In the genomic region with DNA sequence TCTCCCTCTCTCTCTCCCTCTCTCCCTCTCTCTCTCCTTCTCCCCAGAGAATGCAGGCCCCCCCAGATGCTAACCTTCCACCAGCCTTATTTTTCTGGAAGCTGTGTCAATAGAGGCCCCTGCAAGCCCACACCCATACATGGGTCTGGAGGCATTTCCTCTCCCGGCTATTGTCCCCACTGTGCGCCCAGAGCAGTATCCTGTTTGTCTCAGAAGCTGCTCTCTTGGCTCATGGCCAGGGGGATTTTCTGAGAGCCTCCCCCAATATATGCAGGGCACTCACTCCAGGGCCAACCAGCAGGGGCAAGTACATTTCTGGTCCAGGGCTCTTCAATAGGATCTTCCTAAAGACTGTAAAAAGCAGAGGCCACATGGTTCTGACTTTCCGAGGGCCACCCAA, we compare ENCODE assay signal across 10 mouse cellular contexts. TPM values are rescaled to one million over a fixed set of nuclear protein-coding genes. Genes with fewer than 3 reads are reported as not detected.
DNase-seq lines count a peak whose midpoint lies in the region; ATAC-seq and TF ChIP-seq lines count a peak whose summit lies in the region.
"Had no signal": no experiment of that assay in that cellular context is flagged by ENCODE, and none has a peak within 500 bp of the region (broad histone marks: within the 10 kb centered on the region; RNA-seq: fewer than 3 reads in every experiment).

No protein-coding gene starts in this region.

- H3K4me3 ChIP-seq in hindbrain, embryonic 16.5 days (ENCODE audit: low read length) = no peak overlapping the region
- H3K4me3 ChIP-seq in hindbrain, embryonic 11.5 days (ENCODE audit: low read depth, low read length) = no peak overlapping the region
- no peak overlapping the region for H3K4me3 ChIP-seq in embryonic facial prominence, embryonic 14.5 days (ENCODE audit: low read depth, low read length)
- H3K4me3 ChIP-seq in intestine, postnatal 0 days (ENCODE audit: low read depth, low read length) = no peak overlapping the region
- H3K4me3 ChIP-seq in lung, adult 2 months (replicated peaks; ENCODE audit: extremely low read depth, low read depth, low read length) = no peak overlapping the region

- H3K27me3 ChIP-seq in hindbrain, embryonic 16.5 days (replicated peaks; ENCODE audit: control insufficient read depth, insufficient read depth, low read length) = no peaks in the 10 kb centered on the region
- no peaks in the 10 kb centered on the region for H3K27me3 ChIP-seq in hindbrain, embryonic 11.5 days (ENCODE audit: control insufficient read depth, insufficient read depth, low read length)
- no peaks in the 10 kb centered on the region; the same call in 1 of the 2 replicates for H3K27me3 ChIP-seq in embryonic facial prominence, embryonic 14.5 days (replicated peaks; ENCODE audit: control insufficient read depth, insufficient read depth, low read length)
- H3K27me3 ChIP-seq in intestine, postnatal 0 days (replicated peaks; ENCODE audit: control insufficient read depth, insufficient read depth, low read length) = no peaks in the 10 kb centered on the region

- no peak for DNase-seq in hindbrain, embryonic 11.5 days (ENCODE audit: low spot score)
- DNase-seq in embryonic facial prominence, embryonic 14.5 days (ENCODE audit: low spot score) = peak; percentile 55
- peak; percentile 42 for DNase-seq in lung, adult 2 months
- no peak for DNase-seq in ovary, postnatal 10 days (ENCODE audit: low spot score)
- DNase-seq in left cerebral cortex, adult 8-10 months (ENCODE audit: low spot score in 2 of 2) = no peak

- peak overlapping the region; percentile 42; the same call in 1 of the 2 replicates for H3K27ac ChIP-seq in hindbrain, embryonic 16.5 days (ENCODE audit: low read depth, low read length)
- H3K27ac ChIP-seq in hindbrain, embryonic 11.5 days (ENCODE audit: low read depth, low read length) = no peak overlapping the region
- no peak overlapping the region; the same call in 1 of the 2 replicates for H3K27ac ChIP-seq in embryonic facial prominence, embryonic 14.5 days (replicated peaks; ENCODE audit: low read depth, low read length)
- H3K27ac ChIP-seq in intestine, postnatal 0 days (ENCODE audit: low read depth, low read length) = peak overlapping the region; percentile 75; the same call in 1 of the 2 replicates

- TF ChIP-seq CTCF in intestine, postnatal 0 days (IDR thresholded peaks at IDR 0.05; ENCODE audit: low read depth) = no peak
- no peak for TF ChIP-seq CTCF in lung, adult 2 months (IDR thresholded peaks at IDR 0.05; ENCODE audit: insufficient read depth, low read length)

- no peak overlapping the region for H3K9ac ChIP-seq in hindbrain, embryonic 16.5 days (ENCODE audit: low read depth, low read length)
- no peak overlapping the region for H3K9ac ChIP-seq in hindbrain, embryonic 11.5 days (ENCODE audit: low read depth, low read length)
- no peak overlapping the region for H3K9ac ChIP-seq in embryonic facial prominence, embryonic 14.5 days (ENCODE audit: low read depth, low read length)
- no peak overlapping the region for H3K9ac ChIP-seq in intestine, postnatal 0 days (ENCODE audit: low read depth, low read length)

- H3K9me3 ChIP-seq in hindbrain, embryonic 16.5 days (ENCODE audit: control insufficient read depth, low read length) = no peaks in the 10 kb centered on the region
- H3K9me3 ChIP-seq in hindbrain, embryonic 11.5 days (ENCODE audit: control insufficient read depth, low read length) = no peaks in the 10 kb centered on the region
- no peaks in the 10 kb centered on the region for H3K9me3 ChIP-seq in embryonic facial prominence, embryonic 14.5 days (ENCODE audit: control insufficient read depth, low read length)
- no peaks in the 10 kb centered on the region for H3K9me3 ChIP-seq in intestine, postnatal 0 days (ENCODE audit: control insufficient read depth)
- H3K9me3 ChIP-seq: G1E had no signal

- H3K4me2 ChIP-seq in hindbrain, embryonic 16.5 days (ENCODE audit: low read length) = no peak overlapping the region
- H3K4me2 ChIP-seq in hindbrain, embryonic 11.5 days (replicated peaks; ENCODE audit: low read depth, low read length) = no peak overlapping the region
- H3K4me2 ChIP-seq in embryonic facial prominence, embryonic 14.5 days (ENCODE audit: low read depth, low read length) = no peak overlapping the region
- H3K4me2 ChIP-seq in intestine, postnatal 0 days (replicated peaks; ENCODE audit: low read depth) = no peak overlapping the region

- 78% methylated on average over 3 of the region's 3 CpGs for WGBS in hindbrain, embryonic 16.5 days
- WGBS in hindbrain, embryonic 11.5 days = 81% methylated on average over 3 of the region's 3 CpGs
- 74% methylated on average over 3 of the region's 3 CpGs for WGBS in embryonic facial prominence, embryonic 14.5 days
- WGBS in intestine, postnatal 0 days = 68% methylated on average over 3 of the region's 3 CpGs
- 56% methylated on average over 3 of the region's 3 CpGs for WGBS in lung, adult 2 months

- H3K4me1 ChIP-seq in hindbrain, embryonic 16.5 days (ENCODE audit: control insufficient read depth, insufficient read depth, low read depth, low read length) = no peaks in the 10 kb centered on the region
- no peaks in the 10 kb centered on the region for H3K4me1 ChIP-seq in hindbrain, embryonic 11.5 days (replicated peaks; ENCODE audit: control insufficient read depth, insufficient read depth, low read length)
- no peaks in the 10 kb centered on the region for H3K4me1 ChIP-seq in embryonic facial prominence, embryonic 14.5 days (ENCODE audit: control insufficient read depth, insufficient read depth, low read length)
- 0 out of 2 replicates have a peak, but pooled peaks cover 3% of the 10 kb centered on the region for H3K4me1 ChIP-seq in intestine, postnatal 0 days (replicated peaks; ENCODE audit: control insufficient read depth, insufficient read depth, low read length)
- peaks cover 19% of the 10 kb centered on the region for H3K4me1 ChIP-seq in lung, adult 2 months (ENCODE audit: control insufficient read depth, insufficient read depth, low read length)

- no peaks in the 10 kb centered on the region for H3K36me3 ChIP-seq in hindbrain, embryonic 16.5 days (ENCODE audit: control insufficient read depth, insufficient read depth, low read length)
- no peaks in the 10 kb centered on the region for H3K36me3 ChIP-seq in hindbrain, embryonic 11.5 days (ENCODE audit: control insufficient read depth, insufficient read depth, low read length)
- no peaks in the 10 kb centered on the region for H3K36me3 ChIP-seq in embryonic facial prominence, embryonic 14.5 days (ENCODE audit: control insufficient read depth, insufficient read depth, low read length)
- H3K36me3 ChIP-seq in intestine, postnatal 0 days (ENCODE audit: control insufficient read depth, insufficient read depth) = peaks cover 5% of the 10 kb centered on the region; the same call in 1 of the 2 replicates
- H3K36me3 ChIP-seq: G1E had no signal

- ATAC-seq in hindbrain, embryonic 16.5 days = no peak
- no peak for ATAC-seq in hindbrain, embryonic 11.5 days (ENCODE audit: low FRiP score)
- ATAC-seq in embryonic facial prominence, embryonic 14.5 days (ENCODE audit: low read depth) = 0 out of 2 replicates have a peak, but pooled peaks have one; percentile 39
- ATAC-seq in intestine, postnatal 0 days = no peak
- no peak for ATAC-seq in granulocyte monocyte progenitor cell, adult 5-6 weeks (replicated peaks; ENCODE audit: poor library complexity, severe bottlenecking)

- no peak for TF ChIP-seq POLR2A in lung, adult 2 months (IDR thresholded peaks at IDR 0.05; ENCODE audit: borderline replicate concordance, extremely low read depth, low read depth, low read length)

RNA-seq across cellular contexts. Expression of a gene that starts 9.9 kb away (rescaled TPM):
- polyA plus RNA-seq in hindbrain, embryonic 16.5 days (2015; fragmentation: Nextera tagmentation; extraction: Ambion mirVana) = 2.6 and 2.7 TPM in 2 replicates
- 1.5 and 2.4 TPM in 2 replicates for polyA plus RNA-seq in hindbrain, embryonic 11.5 days (2014; fragmentation: Nextera tagmentation; extraction: Ambion mirVana)
- 5.1 and 5.3 TPM in 2 replicates for polyA plus RNA-seq in embryonic facial prominence, embryonic 14.5 days (2014; fragmentation: Nextera tagmentation; extraction: Ambion mirVana)
- 18.3 and 18.7 TPM in 2 replicates for polyA plus RNA-seq in intestine, postnatal 0 days (2015; fragmentation: Nextera tagmentation; extraction: Ambion mirVana)
- 38.3 and 39.4 TPM in 2 replicates for polyA plus RNA-seq in lung, adult 2 months (2012; rRNA removed)
- total RNA-seq in granulocyte monocyte progenitor cell, adult 5-6 weeks (2014; fragmentation: Nextera tagmentation) = 3.9 and 26.5 TPM in 2 replicates
- 3.9 and 5.1 TPM in 2 replicates for total RNA-seq in granulocyte monocyte progenitor cell, adult 5-6 weeks (2017)
- total RNA-seq in left cerebral cortex, adult 8-10 months (2022) = 1 to 10 TPM; 1.6 to 5.9 (median 3.3) TPM

RNA-seq across cellular contexts. Expression of a gene that starts 27.8 kb away (rescaled TPM):
- polyA plus RNA-seq in hindbrain, embryonic 16.5 days (2015; fragmentation: Nextera tagmentation; extraction: Ambion mirVana) = 39.3 and 40.2 TPM in 2 replicates
- 0.60 and 0.82 TPM in 2 replicates for polyA plus RNA-seq in hindbrain, embryonic 11.5 days (2014; fragmentation: Nextera tagmentation; extraction: Ambion mirVana)
- 3.4 and 5.4 TPM in 2 replicates for polyA plus RNA-seq in embryonic facial prominence, embryonic 14.5 days (2014; fragmentation: Nextera tagmentation; extraction: Ambion mirVana)
- 1.9 and 2.0 TPM in 2 replicates for polyA plus RNA-seq in intestine, postnatal 0 days (2015; fragmentation: Nextera tagmentation; extraction: Ambion mirVana)
- polyA plus RNA-seq in lung, adult 2 months (2012; rRNA removed) = 12.9 and 16.9 TPM in 2 replicates
- 1.6 TPM in 1 of 2 replicates, not detected in the other for total RNA-seq in granulocyte monocyte progenitor cell, adult 5-6 weeks (2014; fragmentation: Nextera tagmentation)
- 0.22 TPM in 1 of 2 replicates, not detected in the other for total RNA-seq in granulocyte monocyte progenitor cell, adult 5-6 weeks (2017)
- 100 to 1,000 TPM; 168 to 199 (median 195) TPM for total RNA-seq in left cerebral cortex, adult 8-10 months (2022)
- total RNA-seq: neutrophil, adult 5-6 weeks had no signal
- polyA plus RNA-seq: G1E had no signal

RNA-seq across cellular contexts. Expression of a gene that starts 50.3 kb away (rescaled TPM):
- 17.3 and 25.5 TPM in 2 replicates for polyA plus RNA-seq in hindbrain, embryonic 16.5 days (2015; fragmentation: Nextera tagmentation; extraction: Ambion mirVana)
- polyA plus RNA-seq in hindbrain, embryonic 11.5 days (2014; fragmentation: Nextera tagmentation; extraction: Ambion mirVana) = 4.7 and 6.2 TPM in 2 replicates
- 42.5 and 46.4 TPM in 2 replicates for polyA plus RNA-seq in embryonic facial prominence, embryonic 14.5 days (2014; fragmentation: Nextera tagmentation; extraction: Ambion mirVana)
- 24.5 and 25.5 TPM in 2 replicates for polyA plus RNA-seq in intestine, postnatal 0 days (2015; fragmentation: Nextera tagmentation; extraction: Ambion mirVana)
- polyA plus RNA-seq in lung, adult 2 months (2012; rRNA removed) = 59.4 and 80.1 TPM in 2 replicates
- not detected in 2 replicates for total RNA-seq in granulocyte monocyte progenitor cell, adult 5-6 weeks (2014; fragmentation: Nextera tagmentation)
- total RNA-seq in granulocyte monocyte progenitor cell, adult 5-6 weeks (2017) = not detected in 2 replicates
- 1 to 10 TPM; 7.0 to 8.3 (median 7.9) TPM for total RNA-seq in left cerebral cortex, adult 8-10 months (2022)
- total RNA-seq: G1E; neutrophil, adult 5-6 weeks had no signal
- polyA plus RNA-seq: G1E had no signal

Comparison
In these comparisons a context has a peak if more than half of its experiments do, and no peak if none do; other contexts are left out.
1. H3K27ac ChIP-seq: peak in hindbrain, embryonic 16.5 days (single experiment) and intestine, postnatal 0 days (single experiment); none in hindbrain, embryonic 11.5 days (single experiment) and embryonic facial prominence, embryonic 14.5 days (single experiment).
2. DNase-seq: peak in embryonic facial prominence, embryonic 14.5 days (single experiment) and lung, adult 2 months (single experiment); none in hindbrain, embryonic 11.5 days (single experiment), ovary, postnatal 10 days (single experiment) and left cerebral cortex, adult 8-10 months (0 of 2).